Mouse (Mus musculus): ENCODE results near the gene Grwd1. TPM values are rescaled to one million over a fixed set of nuclear protein-coding genes. Genes with fewer than 3 reads are reported as not detected.
A peak's percentile ranks its signal among the peaks of the same experiment; 100 is the strongest.

Gene Grwd1
- polyA plus RNA-seq, 1 experiment from 2014 or later, result 51.4 TPM

DNA sequence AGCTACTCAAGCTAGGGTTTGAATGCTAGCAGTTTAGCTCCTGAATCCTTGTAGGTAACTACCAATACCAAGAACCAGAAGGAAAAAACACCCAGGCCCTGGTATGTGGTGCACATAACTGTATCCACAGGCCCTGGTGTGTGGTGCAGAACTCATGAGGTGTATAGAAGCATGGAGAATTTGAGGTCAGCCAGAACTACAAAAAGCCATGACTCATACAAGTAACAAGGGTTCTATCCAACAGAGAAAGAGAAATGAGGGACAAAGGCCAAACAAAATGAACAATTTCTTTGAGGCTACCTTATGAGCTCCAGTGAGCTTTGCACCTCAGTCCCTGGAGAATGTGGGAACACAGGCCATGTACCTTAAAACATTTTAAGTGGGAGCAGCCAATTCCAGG is 9.8 kb downstream of the Grwd1 start:
- H3K4me2 ChIP-seq (ENCODE audit: low read depth, low read length), result no peak overlapping the region
- H3K9me3 ChIP-seq (ENCODE audit: control insufficient read depth, low read length), result no peaks in the 10 kb centered on the region
- no peaks in the 10 kb centered on the region for H3K4me1 ChIP-seq (replicated peaks; ENCODE audit: control insufficient read depth, insufficient read depth, low read length)
- H3K36me3 ChIP-seq (ENCODE audit: control insufficient read depth, insufficient read depth, low read length), result peaks cover 9% of the 10 kb centered on the region
- no peak overlapping the region for H3K9ac ChIP-seq (ENCODE audit: low read length)
- ATAC-seq (ENCODE audit: low read depth), result no peak
- H3K27ac ChIP-seq (ENCODE audit: low read length), result no peak overlapping the region
- H3K4me3 ChIP-seq (ENCODE audit: low read length), result no peak overlapping the region
- H3K27me3 ChIP-seq (ENCODE audit: control insufficient read depth, insufficient read depth, low read depth, low read length), result no peaks in the 10 kb centered on the region

DNA sequence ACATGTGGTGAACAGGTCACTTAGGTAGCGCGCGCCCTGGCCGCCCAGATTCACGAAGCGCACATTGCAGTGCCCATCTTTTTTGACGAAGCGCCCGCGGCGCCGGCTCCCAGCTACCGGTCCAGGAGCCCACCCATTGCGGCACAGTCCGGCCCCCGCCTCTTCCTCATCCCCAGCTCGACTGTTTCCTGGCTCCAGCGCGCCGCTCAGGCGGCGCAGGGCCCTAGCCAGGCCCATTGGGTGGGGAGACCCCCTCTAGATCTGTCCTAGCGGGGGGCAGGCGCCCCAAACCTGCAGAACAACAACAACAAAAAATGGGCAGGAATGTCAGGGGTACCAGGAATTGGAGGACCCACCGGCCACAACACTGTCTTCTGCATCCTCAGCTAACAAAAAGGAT is 10.9 kb downstream of the Grwd1 start:
- H3K4me1 ChIP-seq (replicated peaks; ENCODE audit: control insufficient read depth, insufficient read depth, low read length), result peaks cover 4% of the 10 kb centered on the region
- no peaks in the 10 kb centered on the region for H3K27me3 ChIP-seq (ENCODE audit: control insufficient read depth, insufficient read depth, low read depth, low read length)
- 11% methylated on average over 25 of the region's 25 CpGs for WGBS
- no peak for ATAC-seq (ENCODE audit: low read depth)
- H3K9ac ChIP-seq (ENCODE audit: low read length), result no peak overlapping the region
- H3K4me2 ChIP-seq (ENCODE audit: low read depth, low read length), result peak overlapping the region; percentile 38
- H3K27ac ChIP-seq (ENCODE audit: low read length), result no peak overlapping the region
- H3K36me3 ChIP-seq (ENCODE audit: control insufficient read depth, insufficient read depth, low read length), result no peaks in the 10 kb centered on the region; the same call in none of the 2 replicates
- H3K4me3 ChIP-seq (ENCODE audit: low read length), result peak overlapping the region; percentile 21; the same call in 1 of the 2 replicates
- H3K9me3 ChIP-seq (ENCODE audit: control insufficient read depth, low read length), result no peaks in the 10 kb centered on the region

DNA sequence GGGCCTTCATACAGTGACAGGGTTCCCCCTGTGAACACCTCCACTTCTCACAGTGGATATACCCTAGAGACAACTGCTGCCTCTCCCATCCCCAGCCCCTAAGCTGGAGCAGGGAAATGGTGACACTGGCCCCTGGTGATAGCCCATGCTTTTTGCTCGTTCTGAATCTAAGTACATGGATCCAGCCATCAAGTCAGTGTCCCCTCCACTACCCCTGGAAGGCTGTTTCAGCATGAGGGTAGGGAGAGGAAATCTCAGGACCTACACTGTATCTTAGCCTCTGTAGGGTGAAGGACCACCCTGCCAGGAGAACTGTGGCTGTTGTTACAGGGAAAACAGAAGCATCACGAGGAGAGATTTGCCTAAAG is 14.8 kb downstream of the Grwd1 start:
- 61% methylated on average over 2 of the region's 2 CpGs for WGBS
- Histone ChIP-seq H3K36me3 (ENCODE audit: control insufficient read depth, insufficient read depth, low read length) (peaks cover 15% of the 10 kb centered on the region), H3K27ac (ENCODE audit: low read length) (no peak overlapping the region), H3K9ac (ENCODE audit: low read length) (no peak overlapping the region), H3K9me3 (ENCODE audit: control insufficient read depth, low read length) (no peaks in the 10 kb centered on the region), H3K4me3 (ENCODE audit: low read length) (no peak overlapping the region), H3K4me1 (replicated peaks; ENCODE audit: control insufficient read depth, insufficient read depth, low read length) (peaks cover 15% of the 10 kb centered on the region), H3K4me2 (ENCODE audit: low read depth, low read length) (no peak overlapping the region), H3K27me3 (ENCODE audit: control insufficient read depth, insufficient read depth, low read depth, low read length) (no peaks in the 10 kb centered on the region)
- ATAC-seq (ENCODE audit: low read depth), result no peak

DNA sequence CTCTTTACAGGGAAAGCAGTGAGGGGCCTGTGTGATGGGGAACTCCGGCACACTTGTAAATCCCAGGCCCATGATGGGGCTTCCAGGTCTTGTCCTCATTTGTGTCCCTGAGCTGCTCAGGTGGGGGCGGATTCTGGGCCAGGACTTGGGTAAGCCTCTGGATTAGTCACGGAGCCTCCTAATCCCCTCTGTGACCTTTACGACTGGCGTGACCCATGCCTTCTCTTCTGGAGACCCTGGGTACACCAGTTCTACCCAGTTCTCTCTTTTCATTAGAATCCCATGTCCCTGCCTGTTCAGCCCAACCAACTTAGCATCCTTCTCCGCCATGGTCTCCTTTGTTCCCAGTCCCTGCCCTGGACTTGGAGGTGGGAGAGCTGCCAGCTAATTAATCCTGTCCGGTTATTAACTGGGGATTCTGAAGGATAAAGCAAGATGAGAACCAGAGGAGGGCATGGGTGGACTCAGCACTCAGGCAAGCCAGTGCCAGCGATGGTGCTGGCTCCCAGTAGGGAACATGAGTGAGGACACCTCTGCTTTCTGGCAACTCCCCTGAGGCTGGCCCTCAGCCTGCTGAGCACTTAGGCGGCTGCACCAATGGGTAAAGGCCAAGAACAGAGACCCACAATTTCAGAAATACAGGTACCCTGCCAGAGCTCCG is 15.3 kb downstream of the Grwd1 start:
- no peaks in the 10 kb centered on the region for H3K9me3 ChIP-seq (ENCODE audit: control insufficient read depth, low read length)
- H3K4me2 ChIP-seq (ENCODE audit: low read depth, low read length), result peak overlapping the region; percentile 58
- ATAC-seq (ENCODE audit: low read depth), result no peak
- no peak overlapping the region for H3K9ac ChIP-seq (ENCODE audit: low read length)
- H3K27ac ChIP-seq (ENCODE audit: low read length), result no peak overlapping the region
- H3K27me3 ChIP-seq (ENCODE audit: control insufficient read depth, insufficient read depth, low read depth, low read length), result no peaks in the 10 kb centered on the region
- peaks cover 20% of the 10 kb centered on the region for H3K36me3 ChIP-seq (ENCODE audit: control insufficient read depth, insufficient read depth, low read length)
- no peak overlapping the region; the same call in 1 of the 2 replicates for H3K4me3 ChIP-seq (ENCODE audit: low read length)
- peaks cover 15% of the 10 kb centered on the region for H3K4me1 ChIP-seq (replicated peaks; ENCODE audit: control insufficient read depth, insufficient read depth, low read length)
- WGBS, result 67% methylated on average over 10 of the region's 10 CpGs

DNA sequence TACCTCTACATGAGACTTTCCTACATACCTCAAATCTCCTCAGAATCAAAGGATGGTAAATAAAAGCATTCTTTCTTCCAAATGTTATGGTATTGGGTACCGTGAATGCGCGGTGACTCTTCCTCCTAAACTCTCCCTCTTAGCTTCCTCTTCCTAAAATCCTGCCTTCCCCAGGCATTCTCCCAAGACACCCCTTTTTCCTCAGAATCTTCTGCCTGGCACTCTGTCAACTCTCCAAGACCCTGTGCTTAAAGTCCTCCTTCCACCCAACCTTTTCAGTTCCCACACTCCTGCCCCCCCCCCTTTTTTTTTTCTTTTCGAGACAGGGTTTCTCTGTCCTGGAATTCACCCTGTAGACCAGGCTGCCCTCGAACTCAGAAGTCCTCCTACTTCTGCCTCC is 15.9 kb downstream of the Grwd1 start:
- no peak overlapping the region for H3K9ac ChIP-seq (ENCODE audit: low read length)
- ATAC-seq (ENCODE audit: low read depth), result no peak

DNA sequence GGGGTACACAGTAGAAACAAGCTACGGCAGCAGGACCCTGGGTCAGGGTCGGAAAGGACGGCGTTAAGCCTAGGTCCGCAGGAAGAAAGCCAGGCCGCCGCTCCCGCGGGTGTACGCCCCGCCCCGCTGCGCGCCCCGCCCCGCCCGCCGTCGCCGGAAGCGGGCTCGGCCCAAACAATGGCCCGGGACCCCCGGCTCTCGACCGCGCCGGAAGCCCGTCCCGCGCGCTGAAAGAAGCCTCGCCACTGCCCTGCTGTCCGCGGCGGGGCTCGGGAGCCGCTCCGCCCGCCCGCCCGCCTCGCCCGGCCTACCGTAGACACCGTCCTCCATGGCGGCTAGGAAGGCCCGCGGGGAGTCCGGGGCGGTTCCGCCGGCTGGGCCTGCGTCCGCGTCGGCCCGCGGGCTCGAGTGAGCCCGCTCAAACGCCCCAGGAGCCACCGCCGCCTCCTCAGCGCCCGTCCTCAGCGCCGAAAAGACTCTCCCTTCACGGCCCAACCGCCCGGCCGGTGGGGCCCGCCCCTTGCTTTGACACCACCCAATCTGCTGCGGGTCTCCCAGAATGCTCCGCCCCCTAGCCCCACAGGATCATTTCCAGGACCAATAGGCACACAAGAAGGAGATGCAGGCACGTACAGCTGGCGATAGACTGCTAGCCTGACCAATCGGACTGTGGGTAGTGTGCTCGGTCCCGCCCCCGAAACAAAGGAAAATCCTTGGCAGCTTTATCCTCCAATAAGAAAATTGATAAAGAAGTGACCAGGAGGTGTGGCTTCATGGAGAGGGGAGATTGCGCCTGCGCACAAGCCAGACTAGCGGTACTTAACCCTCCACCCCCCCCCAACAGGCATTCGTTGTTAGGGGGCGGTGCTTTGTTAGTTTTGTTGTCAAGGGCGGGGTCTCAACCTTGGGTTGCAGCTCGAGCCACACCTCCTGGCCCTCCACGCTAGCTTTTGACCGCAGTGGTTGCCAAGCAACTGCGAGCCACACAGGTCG is 16.7 kb downstream of the Grwd1 start, which contains the start of gene Cyth2:
Cyth2 (minus strand) TSS at position 795 of the 993 bp plus-strand sequence.
- ATAC-seq (ENCODE audit: low read depth), result peak; percentile 99
- WGBS, result under 1% methylated on average over 86 of the region's 92 CpGs
- no peaks in the 10 kb centered on the region for H3K27me3 ChIP-seq (ENCODE audit: control insufficient read depth, insufficient read depth, low read depth, low read length)

More for the DNA sequence above, 15.9 kb downstream of the Grwd1 start:
- 8% methylated on average over 5 of the region's 5 CpGs for WGBS
- H3K4me2 ChIP-seq (ENCODE audit: low read depth, low read length), result peak overlapping the region; percentile 58
- peak overlapping the region; percentile 17; the same call in 1 of the 2 replicates for H3K27ac ChIP-seq (ENCODE audit: low read length)
- H3K4me1 ChIP-seq (replicated peaks; ENCODE audit: control insufficient read depth, insufficient read depth, low read length), result peaks cover 15% of the 10 kb centered on the region
- H3K27me3 ChIP-seq (ENCODE audit: control insufficient read depth, insufficient read depth, low read depth, low read length), result no peaks in the 10 kb centered on the region
- H3K4me3 ChIP-seq (ENCODE audit: low read length), result peak overlapping the region; percentile 42
- H3K36me3 ChIP-seq (ENCODE audit: control insufficient read depth, insufficient read depth, low read length), result peaks cover 26% of the 10 kb centered on the region
- no peaks in the 10 kb centered on the region for H3K9me3 ChIP-seq (ENCODE audit: control insufficient read depth, low read length)

DNA sequence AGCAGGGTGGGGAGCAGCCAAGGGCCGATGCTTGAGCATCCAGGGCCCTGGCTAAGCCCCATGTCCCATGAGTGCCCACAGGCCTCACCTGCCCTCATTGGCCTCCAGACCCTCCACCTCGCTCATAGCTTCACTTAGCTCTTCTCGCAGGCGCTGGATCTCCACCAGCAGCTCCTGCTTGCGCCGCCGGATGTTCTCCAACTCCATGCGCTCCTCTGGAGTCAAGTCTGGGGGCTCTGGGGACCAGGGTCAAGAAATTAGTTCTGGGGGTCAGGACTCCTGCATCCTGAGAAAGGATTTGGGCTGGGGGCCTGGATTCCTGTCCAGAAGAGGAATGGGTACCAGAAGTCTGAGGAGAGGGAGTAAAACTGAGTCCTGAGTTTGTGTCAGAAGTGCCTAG is 17.8 kb downstream of the Grwd1 start:
- no peaks in the 10 kb centered on the region for H3K27me3 ChIP-seq (ENCODE audit: control insufficient read depth, insufficient read depth, low read depth, low read length)
- 71% methylated on average over 8 of the region's 8 CpGs for WGBS
- peak overlapping the region; percentile 98 for H3K4me3 ChIP-seq (ENCODE audit: low read length)
- H3K36me3 ChIP-seq (ENCODE audit: control insufficient read depth, insufficient read depth, low read length), result peaks cover 43% of the 10 kb centered on the region
- no peak for ATAC-seq (ENCODE audit: low read depth)
- H3K4me2 ChIP-seq (ENCODE audit: low read depth, low read length), result peak overlapping the region; percentile 72
- no peaks in the 10 kb centered on the region for H3K9me3 ChIP-seq (ENCODE audit: control insufficient read depth, low read length)
- H3K27ac ChIP-seq (ENCODE audit: low read length), result no peak overlapping the region
- H3K4me1 ChIP-seq (replicated peaks; ENCODE audit: control insufficient read depth, insufficient read depth, low read length), result peaks cover 15% of the 10 kb centered on the region
- peak overlapping the region; percentile 100 for H3K9ac ChIP-seq (ENCODE audit: low read length)

More for the DNA sequence above, 16.7 kb downstream of the Grwd1 start, which contains the start of gene Cyth2:
- H3K27ac ChIP-seq (ENCODE audit: low read length), result peak within 1 kb of the TSS; percentile 100
- peak within 1 kb of the TSS; percentile 100 for H3K9ac ChIP-seq (ENCODE audit: low read length)
- H3K9me3 ChIP-seq (ENCODE audit: control insufficient read depth, low read length), result no peaks in the 10 kb centered on the region
- H3K4me1 ChIP-seq (replicated peaks; ENCODE audit: control insufficient read depth, insufficient read depth, low read length), result peaks cover 15% of the 10 kb centered on the region
- H3K36me3 ChIP-seq (ENCODE audit: control insufficient read depth, insufficient read depth, low read length), result peaks cover 33% of the 10 kb centered on the region
- peak within 1 kb of the TSS; percentile 98 for H3K4me3 ChIP-seq (ENCODE audit: low read length)
- H3K4me2 ChIP-seq (ENCODE audit: low read depth, low read length), result peak within 1 kb of the TSS; percentile 72

DNA sequence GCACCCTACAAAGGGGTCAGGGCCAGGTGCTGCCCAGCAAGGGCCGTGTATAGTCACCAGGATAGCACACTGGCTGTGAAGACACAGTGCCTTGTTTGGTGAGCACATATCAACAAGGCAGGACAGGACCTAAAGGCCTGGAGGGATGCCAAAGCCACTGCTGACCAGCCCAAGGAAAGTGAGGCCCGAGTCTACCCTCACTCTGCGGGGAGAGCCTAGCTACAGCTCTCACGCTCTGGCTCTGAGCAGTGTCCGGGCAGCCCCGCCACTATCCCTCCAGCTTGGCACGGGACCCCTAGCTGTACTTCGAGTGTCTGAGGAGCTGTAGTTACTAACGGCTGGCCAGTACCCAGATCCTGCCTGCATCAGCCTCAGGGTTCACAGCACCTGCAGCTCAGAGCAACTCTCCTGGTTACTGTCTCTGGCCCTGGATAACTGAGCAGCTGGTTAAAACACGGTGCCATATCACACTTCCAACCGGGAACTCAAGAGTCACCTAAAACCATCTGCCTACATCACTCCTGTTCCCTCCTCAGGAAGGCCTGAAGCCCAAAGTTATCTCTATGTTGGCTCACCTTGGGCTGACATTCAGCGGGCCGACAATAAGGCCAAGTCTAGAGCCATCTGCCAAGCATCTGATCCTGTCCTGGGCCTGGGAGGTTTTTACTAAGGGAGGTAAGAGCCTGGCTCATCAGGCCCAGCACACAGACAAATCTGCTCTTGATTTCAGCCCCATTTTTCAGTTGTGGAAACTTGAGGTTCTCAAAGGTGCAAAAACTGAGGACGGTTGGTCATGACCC is 21.3 kb downstream of the Grwd1 start:
- Histone ChIP-seq H3K4me1 (replicated peaks; ENCODE audit: control insufficient read depth, insufficient read depth, low read length) (peaks cover 9% of the 10 kb centered on the region), H3K27me3 (ENCODE audit: control insufficient read depth, insufficient read depth, low read depth, low read length) (no peaks in the 10 kb centered on the region), H3K9me3 (ENCODE audit: control insufficient read depth, low read length) (no peaks in the 10 kb centered on the region), H3K36me3 (ENCODE audit: control insufficient read depth, insufficient read depth, low read length) (peaks cover 56% of the 10 kb centered on the region), H3K9ac (ENCODE audit: low read length) (no peak overlapping the region), H3K4me3 (ENCODE audit: low read length) (no peak overlapping the region), H3K4me2 (ENCODE audit: low read depth, low read length) (no peak overlapping the region), H3K27ac (ENCODE audit: low read length) (no peak overlapping the region)
- WGBS, result 75% methylated on average over 14 of the region's 14 CpGs
- ATAC-seq (ENCODE audit: low read depth), result no peak
